Mouse (Mus musculus): ENCODE data around the gene Nop53.
"Not testable (repeated sequence)": the region's sequence is repeated elsewhere in the genome, so short reads cannot be mapped to it uniquely, and the experiment has no call there.

Gene Nop53

DNA sequence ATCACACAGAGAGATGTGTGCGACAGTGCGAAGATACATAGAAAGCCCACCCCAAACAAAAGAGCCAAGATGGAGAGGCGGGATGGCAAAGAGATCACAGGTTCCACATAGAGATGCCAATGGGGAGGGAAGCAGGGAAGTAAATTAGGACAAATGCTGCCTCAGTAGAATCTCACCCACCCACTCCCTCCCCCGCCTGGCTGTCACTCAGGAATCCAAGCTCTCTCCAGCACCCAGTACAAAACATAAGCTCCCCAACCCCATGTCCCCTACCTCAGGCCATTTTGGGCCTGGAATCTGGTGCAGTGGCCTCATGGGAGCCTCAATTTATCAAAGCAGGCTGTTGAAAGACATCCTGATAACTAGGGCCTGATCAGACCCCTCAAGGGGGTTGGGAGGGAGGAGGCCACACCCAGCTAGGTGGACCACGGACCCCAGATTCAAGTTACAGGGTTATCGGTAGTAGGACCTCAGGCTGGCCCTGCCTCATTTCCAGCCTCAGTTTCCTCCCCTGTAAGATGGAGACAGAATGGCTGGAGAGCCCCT lies 25.2 kb downstream of the Nop53 start:
- DNase-seq (ENCODE audit: extremely low spot score) = no peak

DNA sequence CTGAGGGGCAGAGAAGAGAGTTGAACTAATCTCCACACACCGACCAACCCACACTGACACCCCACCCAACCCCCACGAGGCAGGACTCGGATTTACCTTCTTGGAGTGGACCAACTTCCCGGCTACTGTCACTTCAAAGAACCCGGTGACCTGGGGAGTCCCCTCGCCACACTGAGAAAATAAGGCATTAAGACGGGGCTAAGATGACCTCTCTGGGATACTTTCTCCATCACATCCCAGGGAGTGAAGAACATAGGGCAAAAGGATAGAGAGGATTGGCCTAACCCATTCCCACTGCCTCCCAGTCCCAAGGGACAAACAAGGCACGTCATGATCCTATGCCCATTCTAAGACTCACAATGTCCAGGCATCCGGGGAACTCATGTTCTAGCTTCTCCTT lies 25.9 kb downstream of the Nop53 start:
- no peak for DNase-seq (ENCODE audit: extremely low spot score)

DNA sequence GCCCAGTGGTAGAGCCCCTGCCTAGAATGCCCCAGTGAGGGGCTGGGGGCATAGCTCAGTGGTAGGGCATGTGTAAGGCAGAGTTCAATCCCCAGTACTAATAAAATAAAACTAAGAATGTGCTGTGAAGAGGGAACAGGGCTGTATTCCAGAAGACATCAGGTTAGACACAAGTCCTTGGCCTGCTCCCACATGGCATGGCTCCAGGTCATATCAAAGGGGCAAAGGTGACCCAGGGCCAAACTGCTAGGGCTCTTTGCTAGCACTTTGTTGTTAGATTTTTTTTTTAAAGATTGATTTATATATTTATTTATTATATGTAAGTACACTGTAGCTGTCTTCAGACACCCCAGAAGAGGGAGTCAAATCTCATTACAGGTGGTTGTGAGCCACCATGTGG lies 27.5 kb downstream of the Nop53 start:
- no peak for DNase-seq (ENCODE audit: extremely low spot score)

DNA sequence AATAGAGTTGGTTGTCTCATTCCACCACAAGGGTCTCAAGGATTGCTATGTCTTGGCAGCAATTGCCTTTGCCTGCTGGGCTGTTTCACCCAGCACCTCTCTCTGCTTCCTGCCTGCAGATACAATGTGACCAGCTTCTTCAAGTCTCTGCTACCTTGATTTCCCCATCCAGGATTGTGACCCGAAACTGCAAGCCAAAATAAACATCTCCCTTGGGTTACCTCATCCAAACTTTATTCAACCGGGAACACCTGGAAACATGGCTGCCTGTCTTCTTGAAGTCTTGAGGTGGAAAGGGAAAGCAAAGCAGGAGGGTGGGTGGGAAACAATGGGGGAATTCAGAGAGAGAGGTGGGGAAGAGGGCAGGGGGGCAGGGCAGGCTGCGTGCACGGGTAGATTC lies 28.9 kb downstream of the Nop53 start:
- no peak for DNase-seq (ENCODE audit: extremely low spot score)

GRCm38 (mm10) chr7:15916134-15916723 lies 29.6 kb downstream of the Nop53 start:
- DNase-seq (ENCODE audit: extremely low spot score) = no peak

- not testable (repeated sequence) for DNase-seq (ENCODE audit: extremely low spot score)
Observed at GRCm38 (mm10) chr7:15915695-15916094, 30.2 kb downstream of the Nop53 start.

DNA sequence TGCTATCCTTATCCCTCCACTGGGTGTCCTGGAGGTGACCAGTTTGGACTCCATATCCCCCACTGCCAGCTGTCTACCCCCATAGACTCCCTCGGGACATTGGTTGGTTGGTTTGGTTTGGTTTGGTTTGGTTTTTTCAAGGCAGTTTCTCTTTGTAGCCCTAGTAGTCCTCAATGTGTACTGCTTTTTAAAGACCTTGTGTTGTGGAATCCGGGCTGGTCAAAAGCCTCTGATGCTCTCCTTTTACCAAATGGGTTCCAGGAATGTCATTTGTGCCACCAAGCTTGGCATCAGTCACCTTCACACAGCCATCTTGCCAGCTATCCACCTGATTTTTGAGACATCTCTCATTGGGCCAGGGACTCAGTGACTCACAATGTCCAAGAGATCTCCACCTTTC lies 31.1 kb downstream of the Nop53 start:
- DNase-seq (ENCODE audit: extremely low spot score) = no peak

GRCm38 (mm10) chr7:15914252-15914651 lies 31.6 kb downstream of the Nop53 start:
- peak; percentile 43 for DNase-seq (ENCODE audit: extremely low spot score)

DNA sequence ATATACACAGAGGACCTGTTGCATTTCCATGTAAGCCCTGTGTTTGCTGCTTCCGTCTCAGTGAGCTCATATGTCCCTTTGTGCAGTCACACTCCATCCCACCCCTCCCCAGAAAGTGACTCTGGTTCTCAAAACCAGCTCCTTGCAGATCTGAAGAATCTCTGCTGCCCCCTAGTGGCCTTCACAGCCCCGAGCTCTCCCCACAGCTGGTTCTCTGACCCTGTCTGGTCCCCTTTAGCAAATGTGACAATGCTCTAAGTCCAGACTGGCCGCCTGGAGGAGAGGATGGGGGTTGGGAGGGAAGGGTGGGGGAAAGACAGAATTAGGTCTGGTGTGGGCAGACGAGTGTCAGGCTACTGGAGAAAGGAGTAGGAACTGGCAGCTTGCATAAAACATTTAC lies 33.7 kb downstream of the Nop53 start:
- peak; percentile 87 for DNase-seq (ENCODE audit: extremely low spot score)

GRCm38 (mm10) chr7:15910521-15910920 lies 35.4 kb downstream of the Nop53 start:
- DNase-seq (ENCODE audit: extremely low spot score) = no peak

- no peak for DNase-seq (ENCODE audit: extremely low spot score)
Observed at GRCm38 (mm10) chr7:15907971-15908590, 37.8 kb downstream of the Nop53 start.

GRCm38 (mm10) chr7:15906602-15907001 lies 39.3 kb downstream of the Nop53 start:
- DNase-seq (ENCODE audit: extremely low spot score) = no peak

GRCm38 (mm10) chr7:15905861-15906260 lies 40.0 kb downstream of the Nop53 start:
- no peak for DNase-seq (ENCODE audit: extremely low spot score)

DNA sequence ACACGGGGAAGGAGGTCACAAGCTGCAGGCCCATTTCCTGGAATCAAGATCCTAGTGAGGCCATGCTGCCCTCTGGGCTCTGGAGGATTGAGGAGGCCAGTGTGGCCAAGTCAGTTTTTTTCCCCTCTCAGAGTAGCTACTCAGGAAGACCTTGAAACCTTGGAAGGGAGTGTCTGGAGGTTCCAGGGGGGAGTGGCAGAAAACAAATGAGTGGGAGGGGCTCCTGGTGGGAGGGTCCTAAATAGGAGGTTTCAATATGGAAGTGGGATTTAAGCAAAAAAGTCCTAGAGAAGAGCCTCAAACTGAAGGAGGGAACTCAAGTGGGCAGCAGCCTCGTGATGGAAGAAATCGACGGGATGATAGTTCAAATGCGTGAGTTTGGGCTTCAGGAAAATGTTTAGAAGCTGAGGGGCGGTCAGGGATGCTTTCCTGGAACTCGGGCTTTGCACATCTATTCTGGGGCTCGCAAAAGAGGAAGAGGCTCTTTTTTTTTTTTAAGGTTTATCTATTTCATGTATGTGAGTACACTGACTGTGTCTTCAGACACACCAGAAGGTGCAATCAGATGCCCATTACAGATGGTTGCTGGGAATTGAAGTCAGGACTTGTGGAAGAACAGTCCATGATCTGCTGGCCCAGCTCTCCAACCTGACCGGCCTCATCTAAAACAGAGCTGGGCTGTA lies 44.4 kb downstream of the Nop53 start:
- no peak for DNase-seq (ENCODE audit: extremely low spot score)

GRCm38 (mm10) chr7:15894251-15894650 lies 51.6 kb downstream of the Nop53 start:
- no peak for DNase-seq (ENCODE audit: extremely low spot score)

Data from embryo, embryonic 9.5 days (tissue).